Mouse (Mus musculus) neural tube, embryonic 12.5 days (tissue): ENCODE data around the gene Ndn. TPM values are rescaled to one million over a fixed set of nuclear protein-coding genes. Genes with fewer than 3 reads are reported as not detected.

Experiments
- ATAC-seq: fragments of 200-750 bp; cut with Nextera tagmentation; 2 replicates; pipeline ENCODE4 v1.8.0; 2017; ENCODE audit warnings: low read depth, mild to moderate bottlenecking, moderate TSS enrichment, moderate library complexity; ENCODE audit not compliant: low FRiP score
- H3K27ac ChIP-seq: fragments of 300-500 bp; sonication (generic); 2 replicates; pipeline ENCODE4 v1.5.1; 2016
- H3K27me3 ChIP-seq: fragments of 300-500 bp; sonication (generic); replicated peaks from 2 replicates; pipeline ENCODE4 v1.6.1; 2016; ENCODE audit warnings: mild to moderate bottlenecking
- H3K36me3 ChIP-seq: fragments of 300-500 bp; sonication (generic); 2 replicates; pipeline ENCODE4 v1.6.1; 2016; ENCODE audit warnings: mild to moderate bottlenecking
- H3K4me1 ChIP-seq: fragments of 300-500 bp; sonication (generic); 2 replicates; pipeline ENCODE4 v1.6.1; 2016
- H3K4me2 ChIP-seq: fragments of 300-500 bp; sonication (generic); replicated peaks from 2 replicates; pipeline ENCODE4 v1.6.1; 2016; ENCODE audit warnings: mild to moderate bottlenecking
- H3K4me3 ChIP-seq: fragments of 300-500 bp; sonication (generic); 2 replicates; pipeline ENCODE4 v1.5.1; 2016
- H3K9ac ChIP-seq: fragments of 300-500 bp; sonication (generic); 2 replicates; pipeline ENCODE4 v1.6.1; 2016; ENCODE audit warnings: mild to moderate bottlenecking
- H3K9me3 ChIP-seq: fragments of 300-500 bp; sonication (generic); 2 replicates; pipeline ENCODE4 v1.6.1; 2016; ENCODE audit warnings: mild to moderate bottlenecking
- WGBS: fragments of 180-500 bp; shearing (Covaris S2); methylation state at CpG from one replicate; pipeline ENCODE4 v1.1.7; 2016; 5-methylcytosine and 5-hydroxymethylcytosine counted together
- polyA plus RNA-seq: library from polyadenylated mRNA; unstranded; fragments of >200 nt; fragmentation: Nextera tagmentation; extraction: Ambion mirVana; gene quantifications from 2 replicates; pipeline ENCODE4 v1.2.1, GENCODE M21; 2016

The Ndn gene
- polyA plus RNA-seq, 1 experiment from 2014 or later, result 225 TPM

GRCm38 (mm10) chr7:62376510-62377304 lies 30.3 kb downstream of the Ndn start, which contains the start of gene Magel2:
Gene Magel2, plus strand, starts transcription at chr7:62377010.
- H3K4me3 ChIP-seq, result peak within 1 kb of the TSS; percentile 49
- peak; percentile 94 for ATAC-seq
- peaks cover 33% of the 10 kb centered on the region for H3K9me3 ChIP-seq
- H3K27me3 ChIP-seq, result no peaks in the 10 kb centered on the region
- peak within 1 kb of the TSS; percentile 67 for H3K4me2 ChIP-seq
- peak within 1 kb of the TSS; percentile 71 for H3K9ac ChIP-seq
- WGBS, result 23% methylated on average over 31 of the region's 31 CpGs
- H3K27ac ChIP-seq, result no peak within 1 kb of the TSS
- H3K4me1 ChIP-seq, result peaks cover 13% of the 10 kb centered on the region; the same call in 1 of the 2 replicates
- H3K36me3 ChIP-seq, result no peaks in the 10 kb centered on the region

DNA sequence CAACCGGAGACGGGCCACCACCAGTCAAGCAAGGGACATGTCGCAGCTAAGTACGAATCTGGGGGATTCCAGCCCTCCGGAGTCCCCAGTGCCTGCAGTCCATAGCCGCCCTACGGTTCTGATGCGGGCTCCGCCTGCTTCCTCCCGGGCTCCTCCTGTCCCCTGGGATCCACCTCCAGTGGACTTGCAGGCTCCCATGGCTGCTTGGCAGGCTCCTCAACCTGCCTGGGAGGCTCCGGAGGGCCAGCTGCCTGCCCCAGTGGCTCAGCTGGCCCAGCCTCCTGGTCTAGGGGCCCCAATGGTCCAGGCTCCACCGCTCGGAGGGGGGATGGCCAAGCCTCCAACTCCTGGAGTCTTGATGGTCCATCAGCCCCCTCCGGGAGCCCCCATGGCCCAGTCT lies 30.9 kb downstream of the Ndn start:
- peak; percentile 62 for ATAC-seq
- Histone ChIP-seq H3K9ac (peak overlapping the region; percentile 71), H3K4me2 (peak overlapping the region; percentile 67), H3K36me3 (no peaks in the 10 kb centered on the region), H3K4me1 (peaks cover 13% of the 10 kb centered on the region; the same call in 1 of the 2 replicates), H3K4me3 (peak overlapping the region; percentile 49), H3K27ac (no peak overlapping the region), H3K9me3 (peaks cover 33% of the 10 kb centered on the region), H3K27me3 (no peaks in the 10 kb centered on the region)
- 31% methylated on average over 14 of the region's 14 CpGs for WGBS

DNA sequence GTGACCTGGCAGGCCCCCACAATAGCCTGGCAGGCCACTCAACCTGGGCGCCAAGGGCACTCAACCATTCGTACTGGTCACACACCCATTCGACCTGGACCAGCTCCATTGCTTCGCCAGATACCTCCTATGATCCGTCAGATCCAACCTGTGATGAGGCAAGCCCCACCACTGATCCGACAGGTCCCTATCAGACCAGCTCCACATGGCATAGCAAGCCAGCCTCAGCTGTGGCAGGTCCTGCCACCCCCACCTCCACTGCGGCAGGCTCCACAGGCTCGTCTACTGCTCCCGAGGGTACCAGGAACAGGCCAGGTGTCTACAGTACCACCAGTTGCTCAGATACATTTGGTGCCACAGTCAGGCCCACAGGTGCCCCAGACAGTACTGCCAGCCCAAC lies 32.2 kb downstream of the Ndn start:
- Histone ChIP-seq H3K4me2 (peak overlapping the region; percentile 67), H3K9ac (no peak overlapping the region; the same call in 1 of the 2 replicates), H3K4me1 (peaks cover 13% of the 10 kb centered on the region; the same call in 1 of the 2 replicates), H3K36me3 (no peaks in the 10 kb centered on the region), H3K9me3 (peaks cover 33% of the 10 kb centered on the region), H3K27ac (no peak overlapping the region), H3K27me3 (no peaks in the 10 kb centered on the region), H3K4me3 (no peak overlapping the region)
- WGBS, result 87% methylated on average over 9 of the region's 9 CpGs
- ATAC-seq, result no peak

GRCm38 (mm10) chr7:62382391-62382790 lies 36.0 kb downstream of the Ndn start:
- H3K36me3 ChIP-seq, result no peaks in the 10 kb centered on the region
- no peak overlapping the region for H3K27ac ChIP-seq
- H3K4me3 ChIP-seq, result no peak overlapping the region
- H3K9ac ChIP-seq, result no peak overlapping the region
- no peak overlapping the region for H3K4me2 ChIP-seq
- H3K4me1 ChIP-seq, result peaks cover 12% of the 10 kb centered on the region; the same call in 1 of the 2 replicates
- peaks cover 26% of the 10 kb centered on the region for H3K9me3 ChIP-seq
- H3K27me3 ChIP-seq, result no peaks in the 10 kb centered on the region
- ATAC-seq, result no peak
- 12% methylated on average over 2 of the region's 2 CpGs for WGBS

- H3K4me1 ChIP-seq, result no peaks in the 10 kb centered on the region
- H3K9me3 ChIP-seq, result no peaks in the 10 kb centered on the region
- H3K27ac ChIP-seq, result no peak overlapping the region
- no peaks in the 10 kb centered on the region for H3K36me3 ChIP-seq
- no peaks in the 10 kb centered on the region for H3K27me3 ChIP-seq
- 45% methylated on average over 4 of the region's 4 CpGs for WGBS
- no peak for ATAC-seq
- H3K4me3 ChIP-seq, result no peak overlapping the region
- no peak overlapping the region for H3K4me2 ChIP-seq
- H3K9ac ChIP-seq, result no peak overlapping the region
Measured at GRCm38 (mm10) chr7:62388291-62388690, 41.9 kb downstream of the Ndn start.

DNA sequence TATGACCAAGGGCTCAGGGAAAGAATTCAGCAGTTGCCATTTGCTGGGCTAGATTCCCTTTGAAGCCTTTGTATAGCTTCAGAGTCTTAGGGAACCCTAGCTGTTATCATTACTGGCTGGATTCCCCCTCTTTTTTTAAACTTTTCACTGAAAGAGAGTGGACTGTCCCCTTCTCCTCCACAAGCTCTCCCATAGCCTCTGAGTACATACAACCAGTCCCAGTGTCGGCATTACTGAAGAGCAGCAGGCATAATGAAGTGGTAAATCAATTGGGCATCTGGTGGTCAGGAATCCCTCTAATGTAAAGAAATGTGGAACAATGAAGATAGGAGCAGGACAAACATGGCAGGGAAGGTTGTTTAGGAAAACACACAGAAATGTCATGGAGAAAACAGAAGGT lies 45.8 kb downstream of the Ndn start:
- WGBS, result 50% methylated on average over 1 of the region's 1 CpGs
- H3K4me1 ChIP-seq, result no peaks in the 10 kb centered on the region
- H3K36me3 ChIP-seq, result no peaks in the 10 kb centered on the region
- no peak overlapping the region for H3K27ac ChIP-seq
- no peaks in the 10 kb centered on the region for H3K9me3 ChIP-seq
- H3K4me3 ChIP-seq, result no peak overlapping the region
- ATAC-seq, result no peak
- H3K27me3 ChIP-seq, result no peaks in the 10 kb centered on the region
- no peak overlapping the region for H3K4me2 ChIP-seq
- H3K9ac ChIP-seq, result no peak overlapping the region

Other genes starting within 250 kb of the Ndn start
- 7.2 and 8.2 TPM in 2 replicates for gene Magel2, start 30.4 kb downstream of the Ndn start, polyA plus RNA-seq
- 17.2 and 17.6 TPM in 2 replicates for gene Mkrn3, start 73.6 kb downstream of the Ndn start, polyA plus RNA-seq
- 47.2 and 52.7 TPM in 2 replicates for gene Peg12, start 117.9 kb downstream of the Ndn start, polyA plus RNA-seq